Mouse (Mus musculus) heart, embryonic 13.5 days (tissue): ENCODE data around the gene Hist1h2ab. TPM values are rescaled to one million over a fixed set of nuclear protein-coding genes. Genes with fewer than 3 reads are reported as not detected.

Source experiments
- microRNA-seq: library from miRNA; unstranded; fragments of <30 nt; microRNA quantifications from one replicate; pipeline ENCODE4, GENCODE M21; 2016
- polyA plus RNA-seq: library from polyadenylated mRNA; unstranded; fragments of >200 nt; fragmentation: Nextera tagmentation; extraction: Ambion mirVana; gene quantifications from 2 replicates; pipeline ENCODE4 v1.2.1, GENCODE M21; 2015

Gene Hist1h2ab
- polyA plus RNA-seq, 1 experiment from 2014 or later, result 20.1 TPM

Small RNA genes lying within 50 kb of the gene (microRNA-seq; reads per million reads assigned to microRNA genes)
- gene Gm44314 (not detected), gene Gm44484 (not detected)

Other genes with a start within 250 kb of the Hist1h2ab start
- 6.3 and 7.2 TPM in 2 replicates for gene Hist1h4h, start 220.1 kb upstream of the Hist1h2ab start, polyA plus RNA-seq
- 2.0 and 3.0 TPM in 2 replicates for gene Hist1h2af, start 217.2 kb upstream of the Hist1h2ab start, polyA plus RNA-seq
- gene Hist1h3g, start 215.7 kb upstream of the Hist1h2ab start, polyA plus RNA-seq, result 4.1 and 5.5 TPM in 2 replicates
- 0.32 and 0.52 TPM in 2 replicates for gene Hist1h2bh, start 207.7 kb upstream of the Hist1h2ab start, polyA plus RNA-seq
- 0.28 and 0.48 TPM in 2 replicates for gene Hist1h3f, start 207.1 kb upstream of the Hist1h2ab start, polyA plus RNA-seq
- not detected in 2 replicates for gene Hist1h4f, start 199.5 kb upstream of the Hist1h2ab start, polyA plus RNA-seq
- 0.23 and 0.29 TPM in 2 replicates for gene Hist1h1d, start 197.9 kb upstream of the Hist1h2ab start, polyA plus RNA-seq
- 1.5 and 2.2 TPM in 2 replicates for gene Hist1h3e, start 188.8 kb upstream of the Hist1h2ab start, polyA plus RNA-seq
- 33.5 and 42.7 TPM in 2 replicates for gene Hist1h2ae, start 179.9 kb upstream of the Hist1h2ab start, polyA plus RNA-seq
- 3.9 and 4.2 TPM in 2 replicates for gene Hist1h2bg, start 179.7 kb upstream of the Hist1h2ab start, polyA plus RNA-seq
- 1.6 and 3.0 TPM in 2 replicates for gene Hist1h2bf, start 176.9 kb upstream of the Hist1h2ab start, polyA plus RNA-seq
- 0.60 and 0.84 TPM in 2 replicates for gene Hist1h2ad, start 176.7 kb upstream of the Hist1h2ab start, polyA plus RNA-seq
- 2.4 TPM in 2 replicates for gene Hist1h3d, start 175.4 kb upstream of the Hist1h2ab start, polyA plus RNA-seq
- 54.8 and 60.0 TPM in 2 replicates for gene Hist1h4d, start 169.5 kb upstream of the Hist1h2ab start, polyA plus RNA-seq
- 1.3 and 1.5 TPM in 2 replicates for gene Hist1h2be, start 130.0 kb upstream of the Hist1h2ab start, polyA plus RNA-seq
- 11.0 and 12.2 TPM in 2 replicates for gene Hist1h1e, start 128.6 kb upstream of the Hist1h2ab start, polyA plus RNA-seq
- gene Hist1h2ac, start 67.2 kb upstream of the Hist1h2ab start, polyA plus RNA-seq, result 0.59 and 0.68 TPM in 2 replicates
- 50.1 and 54.5 TPM in 2 replicates for gene Hist1h2bc, start 66.9 kb upstream of the Hist1h2ab start, polyA plus RNA-seq
- not detected in 2 replicates for gene Hist1h1t, start 55.3 kb upstream of the Hist1h2ab start, polyA plus RNA-seq
- gene Hist1h4c, start 52.7 kb upstream of the Hist1h2ab start, polyA plus RNA-seq, result 2.4 and 3.7 TPM in 2 replicates
- gene Hfe, start 40.3 kb upstream of the Hist1h2ab start, polyA plus RNA-seq, result 10.3 and 10.7 TPM in 2 replicates
- 31.2 and 33.8 TPM in 2 replicates for gene Hist1h1c, start 12.3 kb upstream of the Hist1h2ab start, polyA plus RNA-seq
- 2.7 and 3.8 TPM in 2 replicates for gene Hist1h3c, start 5.5 kb upstream of the Hist1h2ab start, polyA plus RNA-seq
- 1.6 and 2.2 TPM in 2 replicates for gene Hist1h2bb, start 4.4 kb upstream of the Hist1h2ab start, polyA plus RNA-seq
- 5.5 and 6.3 TPM in 2 replicates for gene Hist1h3b, start 1.1 kb downstream of the Hist1h2ab start, polyA plus RNA-seq
- gene Hist1h4b, start 5.9 kb downstream of the Hist1h2ab start, polyA plus RNA-seq, result 2.3 and 2.8 TPM in 2 replicates
- not detected in 2 replicates for gene Hist1h4a, start 10.1 kb downstream of the Hist1h2ab start, polyA plus RNA-seq
- gene Hist1h3a, start 11.3 kb downstream of the Hist1h2ab start, polyA plus RNA-seq, result 1.9 and 3.5 TPM in 2 replicates
- 1.5 and 1.6 TPM in 2 replicates for gene Hist1h1a, start 12.5 kb downstream of the Hist1h2ab start, polyA plus RNA-seq
- gene Trim38, start 18.8 kb downstream of the Hist1h2ab start, polyA plus RNA-seq, result 0.09 and 0.20 TPM in 2 replicates
- 0.05 TPM in 1 of 2 replicates, not detected in the other for gene Slc17a2, start 55.9 kb downstream of the Hist1h2ab start, polyA plus RNA-seq
- 0.08 TPM in 1 of 2 replicates, not detected in the other for gene Slc17a3, start 88.3 kb downstream of the Hist1h2ab start, polyA plus RNA-seq
- gene Slc17a1, start 116.6 kb downstream of the Hist1h2ab start, polyA plus RNA-seq, result not detected in 2 replicates
- not detected in 2 replicates for gene Slc17a4, start 163.9 kb downstream of the Hist1h2ab start, polyA plus RNA-seq
- gene Hist1h2ba, start 183.0 kb downstream of the Hist1h2ab start, polyA plus RNA-seq, result not detected in 2 replicates
- not detected in 2 replicates for gene Hist1h2aa, start 183.3 kb downstream of the Hist1h2ab start, polyA plus RNA-seq
- gene Scgn, start 240.1 kb downstream of the Hist1h2ab start, polyA plus RNA-seq, result not detected in 2 replicates